Mouse (Mus musculus): ENCODE measurements around the gene Med22.

- no peak for TF ChIP-seq CTCF (IDR thresholded peaks at IDR 0.05; ENCODE audit: control insufficient read depth, insufficient read depth, low read length)
- no peak for TF ChIP-seq POLR2A (IDR thresholded peaks at IDR 0.05; ENCODE audit: borderline replicate concordance, control insufficient read depth, low read depth, low read length)
These were observed 3.9 kb upstream of the Med22 start for GRCm38 (mm10) chr2:26914148-26914941.

Data from bone marrow, adult 2 months (tissue).